Mouse (Mus musculus): Measurements from ENCODE around the gene Kcnj4. TPM values are rescaled to one million over a fixed set of nuclear protein-coding genes. Genes with fewer than 3 reads are reported as not detected.
"Not testable (repeated sequence)": the region's sequence is repeated elsewhere in the genome, so short reads cannot be mapped to it uniquely, and the experiment has no call there.

Kcnj4 gene
- total RNA-seq, 2 experiments from 2014 or later, result 0.30 to 2.3 TPM

GRCm38 (mm10) chr15:79511553-79512320, 6.7 kb upstream of the Kcnj4 start:
- peak; percentile 91 to 93 for DNase-seq

DNA sequence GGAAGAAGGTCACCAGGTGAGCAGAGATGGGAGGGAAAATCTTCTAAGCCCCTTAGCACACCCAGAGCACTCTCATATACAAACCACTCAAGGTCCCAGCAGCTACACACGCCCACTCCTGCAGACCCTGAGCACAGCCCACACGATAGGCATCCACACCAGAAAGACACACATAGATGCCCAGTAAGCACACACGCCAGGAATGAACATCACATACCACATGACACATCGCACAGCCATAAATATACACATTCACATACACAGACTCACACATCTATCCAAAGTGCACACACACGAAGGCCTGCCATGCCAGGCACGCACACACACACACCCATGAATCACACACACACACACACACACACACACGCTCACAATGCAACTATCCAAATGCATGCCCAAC, 5.4 kb upstream of the Kcnj4 start:
- DNase-seq, result no peak

DNA sequence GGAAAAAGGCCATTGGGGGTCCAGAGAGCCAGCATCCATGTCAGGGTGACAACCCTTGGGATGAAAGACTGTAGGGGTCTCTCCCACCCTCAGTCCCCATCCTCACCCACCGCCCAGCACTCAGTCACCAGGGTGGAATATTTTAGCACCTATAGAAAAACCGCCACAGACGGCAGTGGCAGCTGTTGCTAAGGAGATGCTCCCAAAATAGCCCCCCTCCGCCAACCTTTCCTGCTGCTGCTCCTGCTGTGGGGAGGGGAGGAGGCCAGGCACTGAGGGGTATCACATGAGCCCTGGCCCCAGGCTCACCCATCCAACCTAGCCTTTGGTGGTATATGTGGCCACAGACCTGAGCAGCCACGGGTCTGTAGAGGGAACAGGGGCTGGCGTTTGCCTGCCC, 5.0 kb upstream of the Kcnj4 start:
- no peak for DNase-seq

- no peak for DNase-seq
Observed at GRCm38 (mm10) chr15:79507055-79507828, 2.2 kb upstream of the Kcnj4 start.

- DNase-seq, result no peak
Observed at GRCm38 (mm10) chr15:79506460-79506859, 1.4 kb upstream of the Kcnj4 start.

DNA sequence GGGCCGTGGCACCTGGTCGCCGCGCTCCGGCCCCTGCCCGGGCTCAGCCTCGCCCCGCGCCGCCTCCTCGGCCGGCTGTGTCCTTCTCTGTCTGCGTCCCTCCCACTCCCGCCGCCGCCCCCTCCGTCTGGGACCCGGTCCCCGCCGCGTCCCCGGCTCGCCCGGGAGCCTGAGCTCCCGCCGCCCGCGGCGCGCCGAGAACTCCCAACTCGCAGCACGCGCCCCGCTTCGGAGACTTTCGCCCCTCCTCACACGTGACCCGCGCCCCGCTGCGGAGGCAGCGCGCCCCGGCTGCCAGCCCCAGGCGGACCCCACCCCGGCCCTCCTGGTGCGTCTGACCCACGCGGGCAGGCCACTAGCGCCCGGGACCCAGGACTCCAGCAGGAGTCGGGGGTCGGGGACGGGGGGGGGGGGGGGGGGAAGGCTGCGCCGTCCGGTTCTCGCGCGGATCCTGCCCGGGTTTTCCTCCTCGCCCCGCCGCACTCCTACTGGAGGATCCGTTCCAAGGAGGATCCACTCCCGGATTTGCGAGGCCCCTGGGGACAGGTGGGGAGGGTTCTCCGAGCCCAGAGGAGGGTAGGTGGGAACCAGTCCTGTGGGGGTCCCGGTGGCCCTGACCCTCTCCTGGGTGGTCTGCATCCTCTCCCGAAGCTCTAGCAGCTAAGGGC, 709 bp upstream of the Kcnj4 start:
- peak; percentile 62 to 83 for DNase-seq

DNA sequence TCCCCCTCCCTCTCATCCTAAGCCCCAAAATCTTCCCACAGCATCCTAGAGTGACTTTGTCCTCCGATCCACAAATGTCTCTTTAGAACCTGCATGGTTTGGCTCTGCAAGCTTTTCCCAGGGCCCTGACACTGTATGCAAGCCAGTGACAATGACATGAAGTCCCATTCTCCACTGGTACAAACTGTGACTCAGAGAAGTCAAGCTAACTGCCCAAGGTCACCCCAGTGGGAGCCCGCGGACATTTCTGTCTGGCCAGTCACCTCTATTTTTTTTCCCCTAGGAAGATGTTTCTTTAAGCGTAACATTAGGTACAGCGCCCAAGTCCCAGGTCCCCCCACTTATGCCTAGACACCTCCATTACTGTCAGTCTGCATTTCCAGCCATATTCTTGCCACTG, 1.6 kb downstream of the Kcnj4 start:
- DNase-seq, result peak; percentile 74 to 76

DNA sequence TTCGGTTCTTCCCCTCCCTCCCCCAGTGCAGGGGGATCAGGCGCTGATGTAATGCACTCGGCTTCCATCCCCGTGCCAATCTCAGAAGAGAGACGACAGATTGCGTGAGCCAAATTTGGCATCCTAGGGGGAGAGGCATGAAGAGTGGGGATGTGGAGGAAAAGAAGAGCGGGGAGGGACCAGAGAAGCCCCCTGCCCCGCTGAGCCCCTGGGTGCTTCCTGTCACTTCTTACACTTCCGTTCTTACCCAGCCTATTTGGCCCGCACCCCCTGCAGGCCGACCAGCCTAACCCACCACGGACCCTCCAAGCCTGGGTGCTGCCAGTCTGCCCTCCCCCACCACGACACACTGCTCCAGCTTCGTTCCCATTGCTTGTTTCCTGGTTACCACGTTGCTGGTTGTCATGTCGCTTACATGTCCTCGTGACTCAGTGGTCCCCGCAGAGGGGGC, 2.1 kb downstream of the Kcnj4 start:
- no peak for DNase-seq

DNA sequence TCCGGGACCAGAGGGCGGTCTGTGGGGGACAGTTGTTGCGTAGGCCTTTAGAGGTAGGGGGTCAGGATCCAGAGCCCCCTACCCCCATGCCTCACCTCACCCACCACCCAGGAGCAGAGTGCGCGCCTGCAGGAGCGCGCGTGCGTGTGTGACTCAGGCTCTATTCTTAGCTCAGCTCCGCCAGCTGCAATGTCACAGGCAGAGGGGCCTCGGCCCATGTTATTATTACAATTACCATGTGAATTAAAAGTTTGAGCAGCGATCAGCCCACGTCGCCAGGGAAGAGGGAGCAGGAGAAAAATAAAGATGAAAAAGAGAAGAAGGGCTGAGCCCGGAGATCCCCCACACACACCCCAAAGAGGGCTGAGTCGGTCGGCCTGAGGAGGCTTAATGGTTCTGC, 4.9 kb downstream of the Kcnj4 start:
- DNase-seq, result no peak

DNA sequence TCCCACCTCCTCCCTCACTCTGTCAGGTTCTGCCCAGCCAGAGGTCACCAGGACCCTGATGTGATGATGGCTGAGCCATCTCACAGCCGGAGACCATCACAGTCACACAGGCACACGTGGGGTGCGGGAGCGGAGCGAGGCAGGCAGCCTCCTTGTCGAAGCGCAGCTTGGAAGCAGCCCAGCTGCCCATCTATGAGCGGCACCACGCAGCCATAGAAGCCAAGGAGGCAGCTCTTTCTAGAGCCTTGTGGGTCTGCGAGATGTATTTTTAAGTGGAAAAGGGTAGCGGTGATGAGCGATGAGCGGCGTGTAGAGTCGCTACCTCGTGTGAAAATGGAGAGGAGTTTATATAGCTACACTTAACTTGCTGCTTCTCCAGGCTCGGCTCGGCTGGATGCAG, 11.5 kb downstream of the Kcnj4 start:
- DNase-seq, result no peak

- DNase-seq, result peak; percentile 55 to 58
Observed at GRCm38 (mm10) chr15:79489463-79489862, 15.6 kb downstream of the Kcnj4 start.

DNA sequence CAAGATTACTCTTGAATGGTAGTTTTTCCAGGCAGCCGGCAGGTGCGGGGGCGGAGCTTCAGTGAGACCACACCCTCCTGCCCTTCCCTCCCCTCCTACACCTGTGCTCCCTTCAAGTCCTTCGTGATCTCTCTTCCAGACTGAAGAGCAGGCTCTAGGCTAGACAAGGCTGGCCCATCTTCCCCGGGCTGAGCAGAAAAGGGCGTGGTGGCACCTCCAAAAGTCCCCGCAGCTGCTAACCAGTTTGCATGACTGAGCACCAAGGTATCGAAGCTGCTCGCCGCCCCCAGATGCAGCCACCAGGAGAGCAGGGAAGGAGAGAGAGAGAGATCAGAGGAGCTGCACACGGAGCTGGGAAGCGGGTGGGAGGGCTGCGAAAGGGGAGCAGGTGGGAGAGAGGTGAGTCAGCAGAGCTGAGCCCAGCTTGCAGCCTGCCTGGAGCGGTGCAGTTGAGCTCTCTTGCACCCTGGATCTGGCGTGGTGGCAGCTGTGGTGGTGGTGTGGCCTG, 23.8 kb downstream of the Kcnj4 start:
- no peak for DNase-seq

DNA sequence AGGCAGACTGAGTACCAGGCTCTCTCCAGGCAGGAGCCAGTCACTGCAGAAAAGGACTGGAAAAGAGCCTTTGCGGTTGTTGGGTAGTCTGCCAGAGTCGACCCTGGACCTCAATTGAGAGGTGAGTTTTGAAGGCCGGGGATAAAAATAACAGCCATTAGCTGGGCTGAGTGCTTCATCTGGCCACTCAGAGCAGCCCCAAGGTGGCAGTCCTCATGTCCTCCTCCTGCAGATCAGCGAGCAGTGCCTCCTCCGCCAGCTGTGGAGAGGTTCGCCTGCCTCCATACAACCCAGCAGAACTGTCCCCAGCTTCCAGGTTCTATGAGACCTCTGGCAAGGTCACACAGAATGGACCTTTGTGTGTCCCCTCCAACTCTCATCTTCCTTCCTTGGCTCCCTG, 27.8 kb downstream of the Kcnj4 start:
- DNase-seq, result peak; percentile 20 to 36

DNA sequence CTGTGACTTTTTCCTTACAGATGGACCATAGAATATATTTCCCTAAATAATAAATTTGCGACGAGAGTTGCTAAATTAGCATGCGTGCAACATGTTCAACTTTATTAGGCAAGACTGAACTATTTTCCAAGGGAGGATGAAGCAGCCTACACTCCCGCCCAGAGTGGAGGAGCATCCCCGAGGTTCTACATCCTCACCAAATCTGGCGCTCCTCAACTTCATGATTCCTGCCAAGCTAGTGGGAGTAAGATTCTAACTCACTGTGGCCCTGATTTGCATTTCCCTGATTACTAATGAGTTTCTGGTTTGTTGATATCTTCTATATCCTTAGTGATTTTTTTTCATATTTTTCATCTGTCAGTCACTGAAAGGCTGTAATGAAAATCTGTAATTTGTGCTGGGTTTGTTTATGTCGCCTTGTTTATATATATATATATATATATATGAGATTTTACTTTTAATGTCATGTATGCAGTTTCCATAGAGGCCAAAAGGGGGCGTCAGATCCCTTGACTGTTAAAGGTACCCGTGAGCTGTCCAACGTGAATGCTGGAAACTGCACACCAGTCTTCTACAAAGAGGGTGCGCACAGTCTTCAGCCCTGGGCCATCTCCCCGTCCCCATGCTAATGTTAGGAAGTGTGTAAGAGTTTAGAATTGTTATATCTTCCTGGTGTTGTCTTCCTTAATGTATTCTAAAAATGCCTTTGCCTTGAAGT, 31.2 kb downstream of the Kcnj4 start:
- DNase-seq, result no peak

- no peak for DNase-seq
Observed at GRCm38 (mm10) chr15:79473042-79473441, 32.0 kb downstream of the Kcnj4 start.

GRCm38 (mm10) chr15:79471095-79471494, 33.9 kb downstream of the Kcnj4 start:
- DNase-seq, result no peak

DNA sequence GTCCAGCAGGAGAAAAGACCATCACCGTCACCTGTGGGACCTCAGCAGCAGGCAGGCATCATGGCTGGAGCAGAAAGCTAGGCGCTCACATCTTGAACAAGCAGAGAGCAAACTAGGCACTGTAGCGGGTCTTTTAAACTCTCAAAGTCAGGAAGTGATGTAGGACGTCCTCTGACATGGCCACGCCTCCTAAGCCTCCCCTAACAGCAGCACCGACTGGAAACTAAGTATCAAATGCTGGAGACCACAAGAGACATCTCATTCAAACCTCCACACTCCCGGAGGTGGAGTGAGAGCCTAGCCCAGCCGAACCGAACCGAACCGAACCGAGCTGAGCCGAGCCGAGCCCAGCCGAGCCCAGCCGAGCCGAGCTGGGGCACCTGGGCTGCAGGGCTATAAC, 34.5 kb downstream of the Kcnj4 start:
- DNase-seq, result peak in 1 of 2 experiments; percentile 21

DNA sequence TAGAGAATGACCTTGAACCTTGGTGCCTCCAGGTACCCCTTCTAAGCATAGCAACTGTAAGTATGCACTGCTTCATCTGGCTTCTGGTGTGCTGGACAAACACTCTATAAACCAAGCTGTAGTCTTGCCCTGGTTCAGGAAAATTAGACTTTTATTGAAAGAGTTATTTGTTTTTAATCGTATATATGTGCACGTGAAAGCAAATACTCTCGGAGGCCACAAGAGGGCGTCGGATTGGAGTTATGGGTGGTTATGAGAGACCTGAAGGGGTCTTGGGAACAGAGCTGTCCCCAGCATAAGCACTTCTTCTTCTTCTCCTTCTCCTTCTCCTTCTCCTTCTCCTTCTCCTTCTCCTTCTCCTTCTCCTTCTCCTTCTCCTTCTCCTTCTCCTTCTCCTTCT, 35.5 kb downstream of the Kcnj4 start:
- no peak for DNase-seq

- peak; percentile 89 to 90 for DNase-seq
Observed at GRCm38 (mm10) chr15:79466601-79467286, 38.3 kb downstream of the Kcnj4 start.

GRCm38 (mm10) chr15:79456546-79456945, 48.5 kb downstream of the Kcnj4 start:
- no peak for DNase-seq

DNA sequence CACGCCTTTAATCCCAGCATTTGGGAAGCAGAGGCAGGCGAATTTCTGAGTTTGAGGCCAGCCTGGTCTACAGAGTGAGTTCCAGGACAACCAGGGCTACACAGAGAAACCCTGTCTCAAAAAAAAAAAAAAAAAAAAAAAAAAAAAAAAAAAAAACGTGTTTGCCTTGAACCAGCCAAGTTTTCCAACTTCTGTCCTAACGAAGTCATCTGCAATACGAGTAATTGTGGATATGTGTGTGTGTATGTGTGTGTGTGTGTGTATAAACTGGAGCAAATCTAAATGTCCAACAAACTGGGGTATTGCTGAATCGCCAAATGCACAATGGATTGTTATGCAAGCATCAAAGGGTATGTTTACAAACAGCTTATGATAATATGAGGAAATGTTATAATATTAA, 48.9 kb downstream of the Kcnj4 start:
- not testable (repeated sequence) for DNase-seq

Data from adrenal gland, postnatal 36 days (tissue).